13 mouse cellular contexts compared by ENCODE assay signal in the genomic region with DNA sequence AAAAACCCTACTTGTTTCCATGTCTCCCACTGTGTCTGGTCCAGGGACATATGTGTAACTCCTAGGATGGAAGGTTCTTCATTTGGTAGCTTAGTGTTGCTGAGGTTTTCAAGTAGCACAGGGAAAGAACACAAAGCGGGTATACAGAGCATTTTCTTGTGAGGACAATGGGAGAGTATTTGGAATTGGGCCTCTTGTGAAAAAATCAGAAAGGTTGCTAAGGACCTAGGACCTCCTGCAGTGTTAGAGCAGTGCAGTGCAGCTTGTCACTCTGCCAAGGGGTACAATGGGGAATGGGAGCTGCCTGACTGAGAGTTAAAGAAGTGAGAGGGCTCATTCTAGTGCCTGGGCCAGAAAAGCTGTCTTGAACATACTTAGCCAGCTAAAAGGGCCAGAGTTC.
DNase-seq lines count a peak whose midpoint lies in the region; ATAC-seq lines count a peak whose summit lies in the region.
"Had no signal": no experiment of that assay in that cellular context is flagged by ENCODE, and none has a peak within 500 bp of the region (broad histone marks: within the 10 kb centered on the region; RNA-seq: fewer than 3 reads in every experiment).

No protein-coding gene starts in this region.

- peaks cover 15% of the 10 kb centered on the region for H3K4me1 ChIP-seq in midbrain, embryonic 10.5 days

- DNase-seq in embryo, embryonic 10 days (ENCODE audit: low spot score): peak; percentile 32
- no peak for DNase-seq in embryo, embryonic 9.5 days (ENCODE audit: extremely low spot score)
- DNase-seq in right cerebral cortex, postnatal 4 days: peak; percentile 17
- no peak for DNase-seq in right cerebral cortex, postnatal 36 days (ENCODE audit: low spot score in 2 of 2)
- peak; percentile 25 for DNase-seq in midbrain, embryonic 10.5 days (ENCODE audit: low spot score)
- DNase-seq in spleen, postnatal 4 days (ENCODE audit: low spot score in 2 of 2): no peak
- DNase-seq in cerebellum, postnatal 36 days: no peak
- DNase-seq: heart, adult 18-20 months; kidney, adult 11 months; liver had no signal

- WGBS in midbrain, embryonic 10.5 days: 45% methylated on average over 1 of the region's 1 CpGs

- 0 out of 2 replicates have a peak, but pooled peaks cover 2% of the 10 kb centered on the region for H3K9me3 ChIP-seq in midbrain, embryonic 10.5 days (replicated peaks)
- H3K9me3 ChIP-seq: embryonic facial prominence, embryonic 12.5 days had no signal

- peak overlapping the region; percentile 69 for H3K27ac ChIP-seq in midbrain, embryonic 10.5 days (replicated peaks)
- H3K27ac ChIP-seq: embryonic facial prominence, embryonic 12.5 days had no signal

- no peaks in the 10 kb centered on the region for H3K36me3 ChIP-seq in midbrain, embryonic 10.5 days
- H3K36me3 ChIP-seq: embryonic facial prominence, embryonic 12.5 days had no signal

- H3K27me3 ChIP-seq in midbrain, embryonic 10.5 days (ENCODE audit: low read depth, poor library complexity, severe bottlenecking): no peaks in the 10 kb centered on the region
- H3K27me3 ChIP-seq: embryonic facial prominence, embryonic 12.5 days had no signal

- H3K4me3 ChIP-seq in midbrain, embryonic 10.5 days: no peak overlapping the region
- H3K4me3 ChIP-seq: embryonic facial prominence, embryonic 12.5 days had no signal

- no peak for ATAC-seq in erythroid progenitor cell, adult 5-6 weeks (replicated peaks; ENCODE audit: low FRiP score, poor library complexity, severe bottlenecking)
- ATAC-seq: activated CD4-positive, CD25-positive, alpha-beta regulatory T cell, adult 4 months had no signal

Comparison
In these comparisons a context has a peak if more than half of its experiments do, and no peak if none do; other contexts are left out.
1. DNase-seq: peak in embryo, embryonic 10 days (single experiment), right cerebral cortex, postnatal 4 days (single experiment) and midbrain, embryonic 10.5 days (single experiment); none in embryo, embryonic 9.5 days (single experiment), right cerebral cortex, postnatal 36 days (0 of 2), spleen, postnatal 4 days (0 of 2) and cerebellum, postnatal 36 days (0 of 2).